Mouse (Mus musculus) kidney, embryonic 16.5 days (tissue): ENCODE data around the gene Klk1. TPM values are rescaled to one million over a fixed set of nuclear protein-coding genes. Genes with fewer than 3 reads are reported as not detected.
A peak's percentile ranks its signal among the peaks of the same experiment; 100 is the strongest.
"Not testable (repeated sequence)": the region's sequence is repeated elsewhere in the genome, so short reads cannot be mapped to it uniquely, and the experiment has no call there.

Experiments
- ATAC-seq: fragments of 200-750 bp; cut with Nextera tagmentation; 2 replicates; pipeline ENCODE4 v1.8.0; 2017; ENCODE audit warnings: moderate TSS enrichment; ENCODE audit not compliant: low FRiP score, low TSS enrichment
- H3K27ac ChIP-seq: fragments of 300-500 bp; sonication (generic); 2 replicates; pipeline ENCODE4 v1.5.1; 2014; ENCODE audit warnings: low read length
- H3K27me3 ChIP-seq: fragments of 300-500 bp; sonication (generic); 2 replicates; pipeline ENCODE4 v1.6.1; 2014; ENCODE audit warnings: low read length, control low read depth, mixed read lengths; ENCODE audit not compliant: insufficient read depth
- H3K36me3 ChIP-seq: fragments of 300-500 bp; sonication (generic); 2 replicates; pipeline ENCODE4 v1.6.1; 2014; ENCODE audit warnings: low read length, control low read depth, mixed read lengths; ENCODE audit not compliant: insufficient read depth
- H3K4me1 ChIP-seq: fragments of 300-500 bp; sonication (generic); 2 replicates; pipeline ENCODE4 v1.6.1; 2014; ENCODE audit warnings: low read length, control low read depth, mixed read lengths; ENCODE audit not compliant: insufficient read depth
- H3K4me2 ChIP-seq: fragments of 300-500 bp; sonication (generic); replicated peaks from 2 replicates; pipeline ENCODE4 v1.6.1; 2014; ENCODE audit warnings: low read depth, low read length
- H3K4me3 ChIP-seq: fragments of 300-500 bp; sonication (generic); 2 replicates; pipeline ENCODE4 v1.5.1; 2014; ENCODE audit warnings: mild to moderate bottlenecking, low read length
- H3K9ac ChIP-seq: fragments of 300-500 bp; sonication (generic); replicated peaks from 2 replicates; pipeline ENCODE4 v1.6.1; 2014; ENCODE audit warnings: low read length
- H3K9me3 ChIP-seq: fragments of 300-500 bp; sonication (generic); 2 replicates; pipeline ENCODE4 v1.6.1; 2016; ENCODE audit warnings: low read length, control low read depth
- WGBS: fragments of 180-500 bp; shearing (Covaris S2); extraction: QIAGEN DNeasy Blood & Tissue Kit; methylation state at CpG from one replicate; pipeline ENCODE4 v1.1.7; 2014; 5-methylcytosine and 5-hydroxymethylcytosine counted together
- polyA plus RNA-seq: library from polyadenylated mRNA; unstranded; fragments of >200 nt; fragmentation: Nextera tagmentation; extraction: Ambion mirVana; gene quantifications from 2 replicates; pipeline ENCODE4 v1.2.1, GENCODE M21; 2015

The Klk1 gene
- polyA plus RNA-seq, 1 experiment from 2014 or later = 10.9 TPM

GRCm38 (mm10) chr7:44250732-44251275 lies 25.6 kb downstream of the Klk1 start:
- 90% methylated on average over 17 of the region's 17 CpGs for WGBS
- ATAC-seq, H3K9me3 ChIP-seq, H3K4me2 ChIP-seq, H3K27me3 ChIP-seq, H3K27ac ChIP-seq, H3K4me3 ChIP-seq, H3K9ac ChIP-seq: not testable (repeated sequence)
- Histone ChIP-seq H3K36me3 (peaks cover 49% of the 10 kb centered on the region), H3K4me1 (peaks cover 20% of the 10 kb centered on the region)

- 66% methylated on average over 15 of the region's 15 CpGs for WGBS
- Histone ChIP-seq H3K27me3 (no peaks in the 10 kb centered on the region), H3K27ac (no peak overlapping the region), H3K36me3 (peaks cover 49% of the 10 kb centered on the region), H3K9ac (no peak overlapping the region), H3K9me3 (no peaks in the 10 kb centered on the region), H3K4me3 (no peak overlapping the region), H3K4me2 (no peak overlapping the region), H3K4me1 (peaks cover 13% of the 10 kb centered on the region; the same call in 1 of the 2 replicates)
- no peak; the same call in 1 of the 2 replicates for ATAC-seq
Observed at GRCm38 (mm10) chr7:44253023-44253616, 28.0 kb downstream of the Klk1 start.

- Histone ChIP-seq H3K36me3 (peaks cover 32% of the 10 kb centered on the region), H3K4me1 (no peaks in the 10 kb centered on the region), H3K9me3 (no peaks in the 10 kb centered on the region), H3K27ac (no peak overlapping the region), H3K27me3 (no peaks in the 10 kb centered on the region), H3K4me2 (no peak overlapping the region), H3K4me3 (no peak overlapping the region), H3K9ac (no peak overlapping the region)
- WGBS = 70% methylated on average over 6 of the region's 6 CpGs
- ATAC-seq = no peak
Observed at GRCm38 (mm10) chr7:44254930-44255329, 29.8 kb downstream of the Klk1 start.

- Histone ChIP-seq H3K27me3 (0 out of 2 replicates have a peak, but pooled peaks cover 9% of the 10 kb centered on the region), H3K4me2 (no peak within 1 kb of the TSS), H3K9me3 (no peaks in the 10 kb centered on the region), H3K4me3 (no peak within 1 kb of the TSS), H3K36me3 (peaks cover 18% of the 10 kb centered on the region), H3K27ac (no peak within 1 kb of the TSS), H3K4me1 (no peaks in the 10 kb centered on the region), H3K9ac (no peak within 1 kb of the TSS)
- no peak for ATAC-seq
- 76% methylated on average over 4 of the region's 4 CpGs for WGBS
Observed at GRCm38 (mm10) chr7:44257278-44257677, 32.1 kb downstream of the Klk1 start, which contains the start of gene Acp4. TSS of gene Acp4 (minus strand) at chr7:44257378.

- H3K9me3 ChIP-seq = no peaks in the 10 kb centered on the region
- 75% methylated on average over 6 of the region's 6 CpGs for WGBS
- no peaks in the 10 kb centered on the region for H3K36me3 ChIP-seq
- peaks cover 16% of the 10 kb centered on the region for H3K27me3 ChIP-seq
- 0 out of 2 replicates have a peak, but pooled peaks cover 4% of the 10 kb centered on the region for H3K4me1 ChIP-seq
- no peak overlapping the region for H3K4me2 ChIP-seq
- H3K4me3 ChIP-seq = no peak overlapping the region
- H3K9ac ChIP-seq = no peak overlapping the region
- H3K27ac ChIP-seq = no peak overlapping the region
- ATAC-seq = no peak
Observed at GRCm38 (mm10) chr7:44260410-44260809, 35.2 kb downstream of the Klk1 start.

GRCm38 (mm10) chr7:44261147-44261546 lies 36.0 kb downstream of the Klk1 start, which contains the start of gene Gm15517:
TSS of gene Gm15517 (plus strand) at chr7:44261447.
- Histone ChIP-seq H3K4me1 (0 out of 2 replicates have a peak, but pooled peaks cover 4% of the 10 kb centered on the region), H3K4me2 (no peak within 1 kb of the TSS), H3K9ac (no peak within 1 kb of the TSS), H3K4me3 (no peak within 1 kb of the TSS), H3K27me3 (peaks cover 16% of the 10 kb centered on the region), H3K27ac (no peak within 1 kb of the TSS), H3K9me3 (no peaks in the 10 kb centered on the region), H3K36me3 (no peaks in the 10 kb centered on the region)
- 48% methylated on average over 5 of the region's 5 CpGs for WGBS
- no peak for ATAC-seq

- 0 out of 2 replicates have a peak, but pooled peaks cover 4% of the 10 kb centered on the region for H3K4me1 ChIP-seq
- H3K4me2 ChIP-seq = peak overlapping the region; percentile 51
- H3K9ac ChIP-seq = 0 out of 2 replicates have a peak overlapping the region, but pooled peaks have one; percentile 20
- H3K9me3 ChIP-seq = no peaks in the 10 kb centered on the region
- H3K4me3 ChIP-seq = peak overlapping the region; percentile 25
- peaks cover 16% of the 10 kb centered on the region for H3K27me3 ChIP-seq
- WGBS = 2% methylated on average over 34 of the region's 34 CpGs
- ATAC-seq = peak; percentile 50
- no peaks in the 10 kb centered on the region for H3K36me3 ChIP-seq
- no peak overlapping the region for H3K27ac ChIP-seq
Observed at GRCm38 (mm10) chr7:44262791-44263643, 37.9 kb downstream of the Klk1 start.

- no peaks in the 10 kb centered on the region for H3K36me3 ChIP-seq
- H3K9me3 ChIP-seq = no peaks in the 10 kb centered on the region
- H3K4me2 ChIP-seq = no peak overlapping the region
- H3K4me3 ChIP-seq = no peak overlapping the region
- WGBS = 80% methylated on average over 11 of the region's 11 CpGs
- no peak for ATAC-seq
- H3K27me3 ChIP-seq = peaks cover 7% of the 10 kb centered on the region
- H3K27ac ChIP-seq = no peak overlapping the region
- H3K4me1 ChIP-seq = 0 out of 2 replicates have a peak, but pooled peaks cover 2% of the 10 kb centered on the region
- H3K9ac ChIP-seq = no peak overlapping the region
Observed at GRCm38 (mm10) chr7:44268117-44268516, 43.0 kb downstream of the Klk1 start.

- H3K27ac ChIP-seq = no peak overlapping the region
- no peak overlapping the region for H3K4me2 ChIP-seq
- H3K27me3 ChIP-seq = peaks cover 6% of the 10 kb centered on the region
- no peak overlapping the region for H3K9ac ChIP-seq
- no peak overlapping the region for H3K4me3 ChIP-seq
- ATAC-seq = no peak
- no peaks in the 10 kb centered on the region for H3K4me1 ChIP-seq
- H3K9me3 ChIP-seq = no peaks in the 10 kb centered on the region
- 86% methylated on average over 2 of the region's 2 CpGs for WGBS
- H3K36me3 ChIP-seq = no peaks in the 10 kb centered on the region
Observed at GRCm38 (mm10) chr7:44269397-44269796, 44.2 kb downstream of the Klk1 start.
